Mouse (Mus musculus) lung, postnatal 10 days (tissue): ENCODE results near the gene Timp3.
A peak's percentile ranks its signal among the peaks of the same experiment; 100 is the strongest.

Experiments
- DNase-seq: peaks from one replicate; pipeline ENCODE4 v3.0.0; 2021

The Timp3 gene

GRCm38 (mm10) chr10:86298326-86298725 is 1.8 kb upstream of the Timp3 start:
- no peak for DNase-seq

DNA sequence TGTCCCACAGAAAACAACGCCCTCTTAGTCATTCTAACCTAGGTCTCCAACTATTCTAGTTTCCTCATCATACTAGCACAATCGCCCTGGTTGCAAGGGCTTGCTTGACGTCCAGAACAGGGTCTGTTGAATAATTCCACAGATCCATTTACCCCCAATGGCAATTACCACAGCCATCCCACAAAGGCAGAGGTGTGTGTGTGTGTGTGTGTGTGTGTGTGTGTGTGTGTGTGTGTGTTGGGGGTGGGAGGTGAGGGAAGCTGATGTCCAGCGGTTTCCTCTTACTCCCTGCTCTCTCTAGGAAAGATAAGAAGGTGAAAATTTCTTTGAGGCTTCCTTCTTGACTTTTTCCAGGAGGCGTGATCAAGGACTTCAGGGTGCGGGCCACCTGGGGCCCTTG is 377 bp upstream of the Timp3 start:
- no peak for DNase-seq

GRCm38 (mm10) chr10:86301117-86301490 is 932 bp downstream of the Timp3 start:
- DNase-seq = peak; percentile 38

- DNase-seq = peak; percentile 28
Observed at GRCm38 (mm10) chr10:86301593-86302317, 1.6 kb downstream of the Timp3 start.

GRCm38 (mm10) chr10:86302318-86302648 is 2.1 kb downstream of the Timp3 start:
- no peak for DNase-seq

DNA sequence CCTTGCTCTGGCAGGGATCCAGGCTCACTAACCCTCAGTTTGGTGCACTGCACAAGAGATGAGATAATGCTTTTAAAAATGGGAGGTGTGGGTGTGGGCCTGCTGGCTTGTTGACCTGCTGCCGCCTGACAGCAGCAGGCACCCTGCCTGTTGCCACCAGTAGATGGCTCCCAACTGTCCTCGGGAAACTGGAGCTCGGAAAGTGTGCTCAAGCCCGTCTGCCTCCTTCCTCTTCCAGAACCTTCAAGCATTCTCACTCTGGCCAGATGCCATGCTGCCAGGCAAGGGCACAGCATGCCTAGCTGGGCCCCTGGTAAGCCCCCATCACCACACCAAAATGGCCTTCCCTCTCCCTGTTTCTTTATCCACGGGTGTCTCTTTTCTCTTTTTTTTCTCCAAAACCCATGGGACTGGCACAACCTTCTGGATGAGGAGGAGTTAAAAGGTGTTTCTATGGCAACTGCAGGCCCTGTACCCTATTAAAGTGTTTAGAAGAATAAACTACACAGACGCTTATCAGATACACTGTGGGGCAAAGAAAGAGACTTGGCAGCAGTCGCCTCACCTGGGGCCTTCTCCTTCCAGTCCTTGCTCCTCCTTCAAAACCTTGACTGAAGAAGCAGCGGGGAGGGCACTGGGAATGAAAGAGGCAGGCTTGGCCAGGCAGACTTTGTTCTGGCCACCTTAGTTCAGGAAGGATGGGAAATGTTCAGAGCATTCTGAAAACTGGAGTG is 2.8 kb downstream of the Timp3 start:
- peak; percentile 90 for DNase-seq

DNA sequence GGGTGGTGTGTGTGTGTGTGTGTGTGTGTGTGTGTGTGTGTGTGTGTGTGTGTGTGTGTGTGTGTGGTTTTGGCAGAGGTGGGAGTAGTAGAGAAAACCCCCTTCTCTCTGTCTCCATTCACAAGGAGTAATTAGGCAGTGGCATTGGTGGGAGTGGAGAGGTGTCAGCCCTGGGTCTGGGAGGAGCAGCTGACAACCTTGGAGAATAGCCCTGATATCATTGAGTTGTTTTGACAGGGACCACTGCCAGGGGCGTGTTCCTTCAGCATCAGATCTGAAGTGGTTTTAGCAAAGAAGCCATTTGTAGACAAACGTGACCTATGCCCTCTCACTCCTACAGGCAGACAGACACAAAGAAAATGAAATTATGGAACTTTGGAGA is 3.3 kb downstream of the Timp3 start:
- DNase-seq = no peak

DNA sequence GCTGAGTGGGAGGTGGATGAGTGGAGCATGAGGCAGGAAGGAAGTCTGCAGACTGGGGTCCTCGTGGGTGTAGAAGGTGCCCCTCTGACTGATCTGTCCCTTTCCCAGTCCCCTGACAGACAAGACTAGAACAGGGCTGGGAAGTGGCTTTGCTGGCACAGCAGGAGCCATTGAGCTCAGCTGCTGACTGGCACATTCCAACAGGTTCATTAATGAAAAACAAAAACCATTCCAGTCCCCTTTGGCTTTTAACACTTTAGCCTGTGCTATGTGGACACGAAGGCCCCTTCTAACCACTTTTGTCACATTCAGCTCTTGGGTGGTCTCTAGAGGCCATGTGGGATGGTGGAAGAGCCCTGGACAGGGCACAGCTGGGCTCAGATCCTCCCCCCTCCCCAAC is 4.4 kb downstream of the Timp3 start:
- DNase-seq = no peak

DNA sequence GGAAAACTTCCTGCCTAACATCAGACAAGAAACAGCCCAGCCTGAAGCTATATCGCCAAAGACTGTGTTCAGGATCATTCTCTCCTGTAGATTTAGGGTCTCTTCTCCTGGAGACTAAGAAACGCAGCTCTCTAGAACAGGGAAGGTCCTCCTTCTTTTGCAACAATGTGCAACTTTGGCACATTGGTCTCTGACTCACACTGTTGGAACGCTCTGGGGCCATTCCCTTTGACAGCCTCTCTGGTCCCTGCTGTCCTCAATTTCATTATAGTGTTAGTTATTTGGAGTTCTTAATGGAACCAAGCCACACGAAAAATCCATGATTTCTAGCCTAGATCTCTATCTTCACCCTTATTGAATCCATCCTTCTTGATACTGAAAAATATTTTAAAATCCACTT is 7.1 kb downstream of the Timp3 start:
- DNase-seq = no peak

- peak; percentile 80 for DNase-seq
Observed at GRCm38 (mm10) chr10:86310527-86310926, 10.4 kb downstream of the Timp3 start.

DNA sequence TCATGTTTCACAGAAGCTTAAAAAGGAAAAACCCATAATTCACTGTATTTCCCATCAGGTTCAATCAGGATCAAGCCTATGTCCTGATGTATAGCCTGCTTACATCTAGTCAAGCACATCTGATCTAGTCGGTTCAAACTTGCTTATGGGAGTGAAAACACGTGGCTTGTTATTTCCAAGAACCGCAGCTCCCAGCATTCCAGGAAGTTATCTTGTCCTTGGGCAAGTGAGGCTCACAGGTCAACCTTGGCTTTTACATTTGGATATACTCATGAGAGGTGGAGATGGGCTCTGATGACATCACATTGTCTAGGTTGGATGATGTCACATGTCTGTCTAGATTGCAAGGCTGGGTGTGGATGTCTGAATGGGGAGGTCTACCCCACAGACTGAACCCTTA is 12.8 kb downstream of the Timp3 start:
- DNase-seq = no peak

DNA sequence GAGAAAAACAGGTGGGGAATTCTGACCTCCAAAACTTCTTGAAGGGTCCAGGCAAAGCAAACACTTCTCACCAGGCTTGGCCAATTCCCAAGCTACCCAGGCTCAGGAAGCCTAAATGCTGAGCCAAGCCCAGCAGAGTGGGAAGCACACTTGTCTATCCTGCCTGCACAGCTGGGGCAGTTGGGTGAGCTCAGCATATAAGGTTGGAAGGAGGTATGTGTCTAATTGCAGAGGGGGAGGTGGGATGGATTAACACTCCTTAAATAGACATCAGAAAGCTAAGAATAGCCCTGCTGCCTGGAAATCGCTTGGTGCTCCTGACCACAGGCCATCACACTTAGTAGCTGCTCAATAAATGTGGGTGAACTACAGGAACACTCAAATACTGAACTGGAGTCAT is 13.3 kb downstream of the Timp3 start:
- no peak for DNase-seq

DNA sequence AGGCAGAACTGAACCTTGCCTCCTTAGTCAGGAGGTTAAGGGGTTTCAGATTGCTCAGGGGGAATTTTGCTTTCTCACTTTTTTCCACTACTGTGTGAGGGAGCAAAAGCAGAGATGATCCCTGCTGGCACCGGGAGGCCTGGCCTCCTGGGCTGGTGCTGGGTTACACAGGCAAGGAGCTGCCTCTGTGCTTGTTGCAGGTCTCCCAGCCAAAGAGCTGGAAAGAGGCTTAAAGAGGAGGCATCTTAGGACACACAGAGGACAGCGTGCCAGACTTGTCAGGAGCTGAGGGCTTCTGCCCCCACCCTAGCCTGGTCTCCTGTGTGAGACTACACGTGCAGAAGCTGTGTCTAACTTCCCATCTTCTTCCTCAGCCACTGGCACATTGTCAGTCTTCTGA is 15.3 kb downstream of the Timp3 start:
- DNase-seq = no peak

GRCm38 (mm10) chr10:86317633-86318032 is 17.5 kb downstream of the Timp3 start:
- DNase-seq = no peak

- no peak for DNase-seq
Observed at GRCm38 (mm10) chr10:86318552-86319140, 18.5 kb downstream of the Timp3 start.

GRCm38 (mm10) chr10:86319526-86319925 is 19.4 kb downstream of the Timp3 start:
- DNase-seq = no peak

- DNase-seq = no peak
Observed at GRCm38 (mm10) chr10:86320204-86320603, 20.0 kb downstream of the Timp3 start.

DNA sequence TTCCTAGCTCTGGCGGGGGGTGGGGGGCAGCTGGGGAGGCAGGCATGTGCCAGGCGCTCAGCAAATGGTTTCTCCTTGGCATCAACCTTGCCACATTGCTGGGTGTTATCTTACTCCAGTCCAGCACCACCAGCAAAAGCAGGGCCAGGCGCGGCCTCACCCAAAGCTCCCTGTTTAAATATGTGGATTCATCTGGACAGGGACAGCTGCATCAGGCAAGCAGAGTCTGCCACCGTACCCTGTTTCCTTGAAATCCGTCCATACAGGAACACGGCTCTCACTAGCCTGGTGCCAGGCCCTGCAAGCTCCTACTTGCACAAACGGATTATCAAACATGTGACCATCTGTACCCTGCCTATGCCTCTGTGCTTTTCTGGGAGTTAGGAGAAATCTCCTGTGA is 21.0 kb downstream of the Timp3 start:
- no peak for DNase-seq

DNA sequence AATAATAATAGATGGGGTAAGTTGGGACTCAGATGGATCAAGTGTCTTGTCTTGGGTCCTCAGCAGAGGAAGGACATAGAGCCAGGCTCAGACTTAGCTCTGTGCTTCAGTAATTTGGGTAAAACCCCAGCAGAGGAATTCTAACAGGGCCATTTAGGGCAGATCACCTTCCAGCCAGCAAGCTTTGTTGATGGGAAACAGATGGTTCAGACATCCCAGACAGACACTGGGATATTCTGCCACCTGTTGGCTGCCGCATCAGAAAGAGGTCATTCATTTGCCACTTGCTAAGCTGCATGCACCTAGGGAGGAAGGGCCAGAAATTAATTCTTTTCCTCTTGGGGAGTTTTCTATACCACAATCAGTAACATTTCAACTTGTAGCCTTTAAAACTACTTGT is 21.8 kb downstream of the Timp3 start:
- DNase-seq = no peak

GRCm38 (mm10) chr10:86323275-86323994 is 23.3 kb downstream of the Timp3 start:
- no peak for DNase-seq

GRCm38 (mm10) chr10:86325272-86325671 is 25.1 kb downstream of the Timp3 start:
- DNase-seq = peak; percentile 19

GRCm38 (mm10) chr10:86328143-86328542 is 28.0 kb downstream of the Timp3 start:
- DNase-seq = no peak

GRCm38 (mm10) chr10:86328691-86329090 is 28.5 kb downstream of the Timp3 start:
- DNase-seq = peak; percentile 19
